Mouse (Mus musculus) kidney, adult 2 months (tissue): Measurements from ENCODE around the gene 4933428G20Rik. TPM values are rescaled to one million over a fixed set of nuclear protein-coding genes. Genes with fewer than 3 reads are reported as not detected.

Experiments
- DNase-seq: peaks from one replicate; pipeline ENCODE4 v3.0.0; 2021
- H3K27ac ChIP-seq: fragments of 200-500 bp; 2 replicates; pipeline ENCODE4 v1.5.1; 2012; ENCODE audit warnings: low read depth, low read length, control low read depth, inconsistent platforms; ENCODE audit not compliant: insufficient read depth
- H3K27me3 ChIP-seq: fragments of 200-500 bp; replicated peaks from 2 replicates; pipeline ENCODE4 v1.6.1; 2012; ENCODE audit warnings: mild to moderate bottlenecking, moderate library complexity, low read length, inconsistent platforms; ENCODE audit not compliant: control insufficient read depth, insufficient read depth
- H3K36me3 ChIP-seq: fragments of 200-500 bp; 2 replicates; pipeline ENCODE4 v1.6.1; 2012; ENCODE audit warnings: mild to moderate bottlenecking, moderate library complexity, low read length, inconsistent platforms; ENCODE audit not compliant: control insufficient read depth, insufficient read depth
- H3K4me1 ChIP-seq: fragments of 200-500 bp; 2 replicates; pipeline ENCODE4 v1.6.1; 2011; ENCODE audit warnings: low read length; ENCODE audit not compliant: control insufficient read depth, insufficient read depth
- H3K4me3 ChIP-seq: fragments of 200-500 bp; 2 replicates; pipeline ENCODE4 v1.5.1; 2011; ENCODE audit warnings: mild to moderate bottlenecking, low read depth, low read length, control low read depth; ENCODE audit not compliant: insufficient read depth
- CTCF ChIP-seq: fragments of 200-500 bp; conservative IDR thresholded peaks from 2 replicates; pipeline ENCODE4 v1.5.1; 2011; ENCODE audit warnings: low read depth, mild to moderate bottlenecking, control low read depth, low read length, moderate library complexity, mixed read lengths; ENCODE audit not compliant: insufficient read depth, insufficient read length
- POLR2A ChIP-seq: fragments of 200-500 bp; IDR thresholded peaks from one replicate; pipeline ENCODE4 v1.6.1; 2011; ENCODE audit warnings: low read depth, low read length, control low read depth
- WGBS: fragments of 180-500 bp; shearing (Covaris S2); methylation state at CpG from one replicate; pipeline ENCODE4 v1.1.7; 2018; 5-methylcytosine and 5-hydroxymethylcytosine counted together
- polyA plus RNA-seq: library from polyadenylated mRNA; depleted of rRNA; stranded (reverse); fragments of >200 nt; gene quantifications from 2 replicates; pipeline ENCODE4 v1.2.3, GENCODE M21; 2012

The 4933428G20Rik gene
- polyA plus RNA-seq, 1 experiment, result not detected

DNA sequence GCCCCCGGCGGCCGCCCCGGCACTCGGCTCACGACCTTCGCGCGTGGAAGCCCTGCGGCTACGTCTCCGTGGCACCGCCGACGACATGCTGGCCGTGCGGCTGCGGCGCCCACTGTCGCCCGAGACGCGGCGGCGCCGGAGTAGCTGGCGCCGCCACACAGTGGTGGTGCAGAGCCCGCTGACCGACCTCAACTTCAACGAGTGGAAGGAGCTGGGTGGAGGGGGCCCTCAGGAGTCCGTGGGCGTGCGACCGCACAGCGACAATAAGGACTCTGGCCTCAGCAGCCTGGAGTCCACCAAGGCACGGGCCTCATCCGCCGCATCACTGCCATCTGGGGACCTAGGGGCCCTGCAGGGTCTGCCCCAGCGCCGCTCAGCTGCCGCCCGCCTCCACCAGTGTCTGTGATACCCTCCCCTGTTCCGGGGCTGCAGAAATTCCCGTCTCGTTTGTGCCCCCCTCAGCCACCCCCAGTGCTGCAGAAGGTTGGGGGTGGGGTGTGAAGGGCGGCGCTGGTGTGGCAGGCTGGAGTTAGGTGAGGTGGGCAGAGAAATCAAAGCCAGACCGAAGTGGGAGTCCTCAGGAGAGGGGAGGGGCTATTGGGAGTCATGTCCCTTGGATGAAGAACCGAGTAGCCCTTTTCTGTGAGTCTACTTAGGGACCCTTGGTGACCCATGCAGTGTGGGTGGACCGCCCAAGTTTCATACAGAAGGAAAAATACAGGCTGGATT is 744 bp upstream of the 4933428G20Rik start:
- 0 out of 2 replicates have a peak, but pooled peaks cover 1% of the 10 kb centered on the region for H3K27me3 ChIP-seq
- 62% methylated on average over 51 of the region's 51 CpGs for WGBS
- no peaks in the 10 kb centered on the region for H3K36me3 ChIP-seq
- no peak overlapping the region for H3K27ac ChIP-seq
- TF ChIP-seq CTCF, result no peak
- no peak for TF ChIP-seq POLR2A
- H3K4me3 ChIP-seq, result no peak overlapping the region
- DNase-seq, result no peak
- peaks cover 8% of the 10 kb centered on the region; the same call in 1 of the 2 replicates for H3K4me1 ChIP-seq

DNA sequence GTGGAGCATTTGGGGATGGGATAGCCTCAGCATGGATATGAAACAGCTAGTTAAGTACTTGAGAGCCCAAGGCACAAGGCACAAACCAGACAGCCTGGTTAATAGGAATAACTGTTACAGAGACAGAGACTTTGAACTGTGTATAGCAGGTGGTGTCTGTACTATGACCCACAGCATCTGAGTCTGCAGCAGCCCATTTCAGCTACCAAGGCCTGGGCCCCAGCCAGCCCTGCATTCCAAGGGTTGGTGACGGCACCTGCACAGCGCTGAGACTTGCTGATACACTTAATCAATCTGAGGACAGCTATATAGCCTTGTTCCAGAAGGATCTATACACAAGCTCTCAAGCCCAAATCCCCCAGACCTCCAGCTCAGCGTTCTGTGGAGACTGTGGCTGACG is 2.6 kb downstream of the 4933428G20Rik start:
- H3K36me3 ChIP-seq, result no peaks in the 10 kb centered on the region
- TF ChIP-seq CTCF (no peak), POLR2A (no peak)
- 63% methylated on average over 4 of the region's 4 CpGs for WGBS
- peaks cover 8% of the 10 kb centered on the region; the same call in 1 of the 2 replicates for H3K4me1 ChIP-seq
- H3K27me3 ChIP-seq, result 0 out of 2 replicates have a peak, but pooled peaks cover 1% of the 10 kb centered on the region
- no peak overlapping the region for H3K4me3 ChIP-seq
- peak; percentile 93 for DNase-seq
- peak overlapping the region; percentile 54 for H3K27ac ChIP-seq

- no peaks in the 10 kb centered on the region for H3K27me3 ChIP-seq
- no peak overlapping the region for H3K4me3 ChIP-seq
- peaks cover 7% of the 10 kb centered on the region; the same call in 1 of the 2 replicates for H3K4me1 ChIP-seq
- DNase-seq, result peak; percentile 65
- no peak for TF ChIP-seq CTCF
- TF ChIP-seq POLR2A, result no peak
- no peaks in the 10 kb centered on the region for H3K36me3 ChIP-seq
- WGBS, result 77% methylated on average over 3 of the region's 3 CpGs
- no peak overlapping the region for H3K27ac ChIP-seq
Observed at GRCm38 (mm10) chr11:97492836-97493235, 7.3 kb downstream of the 4933428G20Rik start.

GRCm38 (mm10) chr11:97491640-97492039 is 8.5 kb downstream of the 4933428G20Rik start:
- DNase-seq, result no peak
- no peaks in the 10 kb centered on the region for H3K4me1 ChIP-seq
- H3K36me3 ChIP-seq, result no peaks in the 10 kb centered on the region
- H3K27ac ChIP-seq, result no peak overlapping the region
- no peaks in the 10 kb centered on the region for H3K27me3 ChIP-seq
- TF ChIP-seq POLR2A, result no peak
- no peak for TF ChIP-seq CTCF
- WGBS, result 75% methylated on average over 10 of the region's 10 CpGs
- H3K4me3 ChIP-seq, result no peak overlapping the region

DNA sequence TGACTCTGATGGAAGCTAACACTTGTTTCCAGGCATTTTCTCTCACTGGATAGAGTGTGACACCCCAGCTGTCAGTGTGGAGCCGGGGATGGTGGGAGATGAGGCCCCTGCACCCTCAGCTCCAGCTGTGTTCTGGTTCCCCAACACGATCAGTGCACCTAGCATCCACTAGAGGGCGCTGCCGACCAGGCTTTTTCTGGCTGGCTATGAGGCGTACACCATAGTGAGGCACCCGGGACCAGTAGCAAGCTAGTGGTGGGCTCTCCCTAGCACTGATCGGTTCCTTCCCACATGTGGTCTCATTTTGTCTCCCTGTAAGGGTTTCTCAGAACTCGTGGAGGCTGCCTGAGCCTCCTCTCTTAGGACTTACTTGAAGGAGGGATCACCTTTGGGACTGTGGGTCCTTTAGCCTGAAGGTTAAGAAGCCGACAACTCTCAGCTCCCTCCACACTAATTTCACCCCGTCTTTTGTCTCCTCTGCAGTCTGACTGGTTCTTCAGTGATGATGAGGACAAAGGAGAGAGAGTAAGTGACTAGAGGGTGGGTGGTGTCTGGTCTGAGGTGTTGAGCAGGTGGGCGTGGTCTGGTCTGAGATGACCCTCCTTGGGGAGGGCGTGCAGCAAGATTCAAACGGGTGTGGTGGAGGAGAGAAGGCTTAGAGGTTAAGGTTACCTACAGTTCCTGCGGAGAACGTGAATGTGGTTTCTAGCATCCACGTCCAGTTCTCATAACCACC is 10.4 kb downstream of the 4933428G20Rik start:
- peak; percentile 81 for DNase-seq
- no peak overlapping the region for H3K27ac ChIP-seq
- no peaks in the 10 kb centered on the region for H3K27me3 ChIP-seq
- H3K4me3 ChIP-seq, result no peak overlapping the region
- 46% methylated on average over 16 of the region's 16 CpGs for WGBS
- H3K36me3 ChIP-seq, result no peaks in the 10 kb centered on the region
- TF ChIP-seq CTCF (peak; percentile 96), POLR2A (no peak)
- no peaks in the 10 kb centered on the region for H3K4me1 ChIP-seq

DNA sequence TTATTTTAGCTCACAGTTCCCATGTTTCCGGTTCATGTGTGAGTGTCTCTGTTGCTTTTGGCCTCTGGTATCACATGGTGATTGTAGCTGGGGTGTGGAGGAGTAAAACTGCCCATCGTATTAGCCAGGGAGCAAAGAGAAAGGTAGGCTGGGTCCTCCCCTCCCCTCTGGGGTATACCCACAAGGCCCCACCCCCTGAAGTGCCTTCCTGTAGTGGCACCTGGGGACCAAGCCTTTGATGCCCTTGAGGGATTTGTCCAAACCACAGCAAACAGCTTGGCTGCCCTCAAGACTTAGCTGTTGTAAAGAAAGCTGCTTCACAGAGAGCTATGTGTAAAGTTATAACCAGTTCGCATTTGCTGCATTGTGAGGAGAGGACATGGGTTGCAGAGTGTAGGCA is 12.5 kb downstream of the 4933428G20Rik start:
- Histone ChIP-seq H3K36me3 (no peaks in the 10 kb centered on the region), H3K27me3 (no peaks in the 10 kb centered on the region)
- 60% methylated on average over 3 of the region's 3 CpGs for WGBS

DNA sequence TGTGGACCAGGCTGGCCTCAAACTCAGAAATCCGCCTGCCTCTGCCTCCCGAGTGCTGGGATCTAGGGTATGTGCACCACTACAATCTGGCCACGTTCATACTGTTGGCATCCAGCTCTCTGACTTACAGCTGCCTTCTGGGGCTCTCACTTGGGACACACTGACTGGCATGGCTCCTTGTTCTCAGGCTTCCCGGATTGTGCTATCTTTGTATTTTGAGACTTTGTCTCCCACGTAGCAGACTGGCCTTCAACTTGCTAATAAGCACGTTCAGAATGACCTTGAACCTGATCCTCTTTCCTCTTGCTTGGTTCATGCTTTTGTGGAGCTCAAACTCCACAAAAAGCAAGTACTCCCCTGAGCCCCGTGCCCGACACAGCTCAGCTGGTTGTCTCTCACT is 14.5 kb downstream of the 4933428G20Rik start:
- Histone ChIP-seq H3K27ac (no peak overlapping the region), H3K4me3 (no peak overlapping the region), H3K36me3 (no peaks in the 10 kb centered on the region), H3K4me1 (no peaks in the 10 kb centered on the region), H3K27me3 (no peaks in the 10 kb centered on the region)
- TF ChIP-seq POLR2A (no peak), CTCF (no peak)
- WGBS, result 60% methylated on average over 8 of the region's 8 CpGs
- no peak for DNase-seq

More for the DNA sequence above, 12.5 kb downstream of the 4933428G20Rik start:
- Histone ChIP-seq H3K4me1 (no peaks in the 10 kb centered on the region), H3K27ac (no peak overlapping the region), H3K4me3 (no peak overlapping the region)
- no peak for TF ChIP-seq CTCF
- no peak for TF ChIP-seq POLR2A
- DNase-seq, result no peak
